Mouse (Mus musculus): ENCODE results near the gene Lrrc8b.

DNA sequence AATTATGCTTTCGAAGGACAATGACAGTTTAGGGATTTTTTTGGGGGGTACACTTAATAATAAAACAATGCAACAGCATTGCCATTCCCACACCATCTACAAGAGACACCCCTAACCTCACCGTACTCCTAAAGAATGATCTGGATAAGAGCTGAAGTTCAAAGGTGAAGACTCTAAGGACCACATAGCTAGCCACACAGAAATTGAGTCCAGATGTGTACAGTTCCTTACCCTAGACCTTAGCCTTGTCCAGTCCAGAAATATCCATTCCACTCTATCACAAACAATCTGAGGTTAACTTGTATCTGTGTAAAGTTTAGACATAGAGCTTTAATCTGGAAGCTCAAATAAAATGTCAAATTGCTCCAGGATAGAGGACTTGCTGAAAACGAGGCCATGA is 100.7 kb downstream of the Lrrc8b start:
- TF ChIP-seq CTCF (IDR thresholded peaks at IDR 0.05; ENCODE audit: low read depth, low read length): no peak
- TF ChIP-seq GATA2 (IDR thresholded peaks at IDR 0.05; ENCODE audit: borderline replicate concordance, low read depth, low read length): no peak

Measured in G1E (cell line).